Mouse (Mus musculus) leukemia stem cell, adult 10-12 weeks (primary cell): ENCODE measurements around the gene Syndig1l. TPM values are rescaled to one million over a fixed set of nuclear protein-coding genes. Genes with fewer than 3 reads are reported as not detected.

Source experiments
- polyA plus RNA-seq: library from polyadenylated mRNA; stranded (reverse); fragments of >175 nt; gene quantifications from 2 replicates; pipeline ENCODE4 v1.2.3, GENCODE M21; 2012; ENCODE audit warnings: low replicate concordance

The Syndig1l gene
- 0.14 and 2.6 TPM in 2 replicates for polyA plus RNA-seq

DNA sequence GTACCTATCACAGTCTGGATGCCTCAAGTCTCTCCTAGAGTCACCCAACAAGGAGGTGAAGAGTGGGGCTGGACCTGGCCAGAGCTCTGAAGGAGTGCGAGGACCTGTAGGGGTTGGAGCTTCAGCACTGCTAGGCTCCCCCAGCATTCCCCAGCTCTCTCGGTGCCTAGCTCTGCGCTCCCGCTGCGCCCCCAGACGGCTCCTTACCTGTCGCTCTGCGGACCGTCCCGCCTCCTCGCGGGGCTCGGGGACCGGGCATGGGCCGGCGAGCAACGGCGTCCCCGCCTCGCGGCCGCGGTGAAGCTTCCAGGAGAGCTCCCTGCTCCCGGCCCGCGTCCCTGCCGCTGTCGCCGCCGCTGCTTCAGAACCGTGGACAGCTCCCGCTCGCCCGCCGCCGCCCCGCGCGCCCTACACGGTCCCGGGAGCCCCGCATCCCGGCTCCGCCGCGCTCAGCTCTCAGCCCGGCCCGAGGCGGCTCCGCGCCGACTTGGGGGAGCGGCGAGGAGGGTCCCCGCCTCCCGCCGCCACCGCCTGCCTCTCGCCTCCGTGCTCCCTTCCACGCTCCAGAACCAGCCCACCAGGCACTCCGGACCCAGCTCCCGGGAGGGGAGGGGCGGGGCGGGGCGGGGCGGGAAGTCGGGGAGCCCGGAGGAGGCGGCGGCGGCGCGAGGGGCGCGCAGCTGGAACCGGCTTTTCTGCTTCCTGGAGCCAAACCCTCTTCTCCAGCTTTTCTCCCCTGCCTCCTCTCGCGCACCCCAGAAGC, at the start of gene Syndig1l:
Gene Syndig1l (minus strand): TSS at position 513 of the 763 bp plus-strand sequence.

DNA sequence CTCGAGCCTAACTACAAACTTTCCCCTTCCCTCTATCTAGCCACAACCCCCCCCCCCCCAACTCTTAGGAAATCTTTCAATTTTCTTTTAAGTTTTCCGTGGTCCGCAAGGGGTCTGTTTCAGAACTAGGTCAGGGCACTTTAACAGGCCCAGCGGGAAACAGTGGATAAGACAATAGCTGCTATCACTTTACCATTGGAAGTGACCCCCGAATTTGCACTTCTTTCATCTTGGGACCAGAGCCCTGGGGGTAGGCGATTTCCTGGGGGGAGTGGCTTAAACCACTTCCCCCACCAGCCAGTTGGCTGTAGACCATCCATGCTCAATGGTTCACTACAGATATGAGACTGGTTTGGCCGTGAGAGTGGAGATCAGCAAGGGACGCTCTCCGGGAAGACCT, 58.0 kb downstream of the Syndig1l start, which contains the start of gene Vrtn:
Gene Vrtn (plus strand): TSS at position 366 of the 400 bp plus-strand sequence.

Other genes starting within 250 kb of the Syndig1l start
- gene Aldh6a1, start 247.8 kb downstream of the Syndig1l start, polyA plus RNA-seq: 0.42 and 4.0 TPM in 2 replicates
- 0.36 and 1.0 TPM in 2 replicates for gene Lin52, start 247.4 kb downstream of the Syndig1l start, polyA plus RNA-seq
- gene Vsx2, start 129.1 kb downstream of the Syndig1l start, polyA plus RNA-seq: not detected in 2 replicates
- 3.3 and 3.4 TPM in 2 replicates for gene Abcd4, start 81.4 kb downstream of the Syndig1l start, polyA plus RNA-seq
- gene Vrtn, start 57.8 kb downstream of the Syndig1l start, polyA plus RNA-seq: not detected in 2 replicates
- gene Npc2, start 74.3 kb upstream of the Syndig1l start, polyA plus RNA-seq: 5.7 and 183 TPM in 2 replicates
- gene Isca2, start 74.4 kb upstream of the Syndig1l start, polyA plus RNA-seq: 33.6 and 73.2 TPM in 2 replicates
- gene Ltbp2, start 177.7 kb upstream of the Syndig1l start, polyA plus RNA-seq: 2.6 and 2.8 TPM in 2 replicates